Mouse (Mus musculus) brain, adult 10 weeks (tissue): ENCODE data around the gene Snu13. TPM values are rescaled to one million over a fixed set of nuclear protein-coding genes. Genes with fewer than 3 reads are reported as not detected.

Source experiments
- polyA plus RNA-seq: library from polyadenylated mRNA; stranded (reverse); fragments of 350-450 nt; fragmentation: Illumina TruSeq; extraction: RNeasy Lipid Tissue Mini Kit (QIAGEN cat#74804); gene quantifications from one replicate; pipeline ENCODE4 v1.2.3, GENCODE M21; 2015; ENCODE audit warnings: low read depth, low replicate concordance

The Snu13 gene
- 244 TPM for polyA plus RNA-seq

GRCm38 (mm10) chr15:82047080-82047883 lies at the start of gene Snu13:
Snu13 (minus strand) TSS chr15:82047598.

DNA sequence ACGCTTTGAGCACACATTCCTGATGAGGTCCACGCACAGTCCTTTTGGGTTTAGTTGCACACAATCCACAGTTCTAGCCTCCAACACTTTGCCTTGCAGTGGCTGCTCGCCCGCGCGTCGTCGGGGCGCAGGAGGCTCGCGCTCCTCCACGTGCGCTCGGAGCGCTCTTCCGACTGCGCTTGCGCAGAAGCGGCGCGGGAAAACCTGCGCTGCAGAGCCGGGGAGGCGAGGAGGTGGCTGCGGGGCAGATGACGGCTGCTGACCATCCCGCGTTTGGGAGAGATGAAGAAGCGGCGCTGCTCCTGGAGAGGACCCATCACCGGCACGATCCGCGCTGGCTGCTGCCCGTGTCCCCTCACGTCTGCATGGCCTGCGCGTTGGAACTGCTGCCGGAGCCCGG lies 22.5 kb upstream of the Snu13 start, which contains the start of gene Mei1:
Mei1 (plus strand) TSS at position 99 of the 400 bp plus-strand sequence.

GRCm38 (mm10) chr15:82058719-82059201 lies 11.4 kb upstream of the Snu13 start, which contains the start of gene 4930407I10Rik:
4930407I10Rik (plus strand) TSS chr15:82059151.

GRCm38 (mm10) chr15:82033762-82034161 lies 13.6 kb downstream of the Snu13 start, which contains the start of gene Desi1:
Desi1 (minus strand) TSS chr15:82033862.

Other genes with a start within 250 kb of the Snu13 start
- gene Tef, start 245.2 kb downstream of the Snu13 start, polyA plus RNA-seq = 237 TPM
- 12.8 TPM for gene Tob2, start 188.8 kb downstream of the Snu13 start, polyA plus RNA-seq
- 53.3 TPM for gene Phf5a, start 175.7 kb downstream of the Snu13 start, polyA plus RNA-seq
- 459 TPM for gene Aco2, start 175.3 kb downstream of the Snu13 start, polyA plus RNA-seq
- gene Polr3h, start 121.4 kb downstream of the Snu13 start, polyA plus RNA-seq = 55.3 TPM
- gene Csdc2, start 110.8 kb downstream of the Snu13 start, polyA plus RNA-seq = 101 TPM
- 214 TPM for gene Pmm1, start 86.7 kb downstream of the Snu13 start, polyA plus RNA-seq
- gene 1700029P11Rik, start 67.1 kb downstream of the Snu13 start, polyA plus RNA-seq = not detected
- 28.4 TPM for gene Xrcc6, start 59.8 kb downstream of the Snu13 start, polyA plus RNA-seq
- gene Desi1, start 13.7 kb downstream of the Snu13 start, polyA plus RNA-seq = 118 TPM
- not detected for gene 4930407I10Rik, start 11.6 kb upstream of the Snu13 start, polyA plus RNA-seq
- 2.7 TPM for gene Mei1, start 22.4 kb upstream of the Snu13 start, polyA plus RNA-seq
- gene Ccdc134, start 80.3 kb upstream of the Snu13 start, polyA plus RNA-seq = 12.6 TPM
- 117 TPM for gene Srebf2, start 99.6 kb upstream of the Snu13 start, polyA plus RNA-seq
- 1.4 TPM for gene Shisa8, start 165.2 kb upstream of the Snu13 start, polyA plus RNA-seq
- gene Tnfrsf13c, start 176.8 kb upstream of the Snu13 start, polyA plus RNA-seq = 0.34 TPM
- 3.3 TPM for gene Cenpm, start 197.2 kb upstream of the Snu13 start, polyA plus RNA-seq
- 125 TPM for gene 1500009C09Rik, start 204.8 kb upstream of the Snu13 start, polyA plus RNA-seq
- 440 TPM for gene Sept3, start 227.3 kb upstream of the Snu13 start, polyA plus RNA-seq